In genomic region chr11:73176186-73176585, GRCm38 (mm10) we compare ENCODE assay signal across 9 mouse cellular contexts. TPM values are rescaled to one million over a fixed set of nuclear protein-coding genes. Genes with fewer than 3 reads are reported as not detected.
DNase-seq lines count a peak whose midpoint lies in the region; ATAC-seq and TF ChIP-seq lines count a peak whose summit lies in the region.
"Had no signal": no experiment of that assay in that cellular context is flagged by ENCODE, and none has a peak within 500 bp of the region (broad histone marks: within the 10 kb centered on the region; RNA-seq: fewer than 3 reads in every experiment).

No protein-coding gene starts in this region.

- no peak for TF ChIP-seq CTCF in testis, adult 2 months (IDR thresholded peaks at IDR 0.05; ENCODE audit: control insufficient read depth, insufficient read depth, insufficient replicate concordance, low read depth, low read length)
- TF ChIP-seq CTCF in stomach, postnatal 0 days (IDR thresholded peaks at IDR 0.05; ENCODE audit: low read depth) = no peak

- H3K9ac ChIP-seq in limb, embryonic 14.5 days (ENCODE audit: low read depth, low read length, severe bottlenecking) = peak overlapping the region; percentile 84
- H3K9ac ChIP-seq in stomach, postnatal 0 days (ENCODE audit: low read length) = peak overlapping the region; percentile 94

- 1% methylated on average over 14 of the region's 15 CpGs for WGBS in limb, embryonic 14.5 days
- 1% methylated on average over 15 of the region's 15 CpGs for WGBS in stomach, postnatal 0 days

- no peaks in the 10 kb centered on the region for H3K9me3 ChIP-seq in erythroblast, embryonic 14.5 days (ENCODE audit: control insufficient read depth, low read length)
- H3K9me3 ChIP-seq in limb, embryonic 14.5 days (ENCODE audit: control insufficient read depth, low read length) = no peaks in the 10 kb centered on the region
- no peaks in the 10 kb centered on the region for H3K9me3 ChIP-seq in stomach, postnatal 0 days (ENCODE audit: control insufficient read depth, low read length)

- no peaks in the 10 kb centered on the region for H3K27me3 ChIP-seq in erythroblast, embryonic 14.5 days (ENCODE audit: control insufficient read depth)
- H3K27me3 ChIP-seq in testis, adult 2 months (ENCODE audit: control insufficient read depth, insufficient read depth, low read length) = no peaks in the 10 kb centered on the region
- no peaks in the 10 kb centered on the region for H3K27me3 ChIP-seq in limb, embryonic 14.5 days (ENCODE audit: control insufficient read depth, insufficient read depth, low read length)
- H3K27me3 ChIP-seq in stomach, postnatal 0 days (ENCODE audit: control insufficient read depth, insufficient read depth, low read length) = no peaks in the 10 kb centered on the region

- peak overlapping the region; percentile 99 for H3K4me3 ChIP-seq in erythroblast, embryonic 14.5 days (replicated peaks)
- H3K4me3 ChIP-seq in testis, adult 2 months (ENCODE audit: control insufficient read depth, low read depth, low read length) = peak overlapping the region; percentile 95
- peak overlapping the region; percentile 98 for H3K4me3 ChIP-seq in limb, embryonic 14.5 days (replicated peaks; ENCODE audit: low read length)
- H3K4me3 ChIP-seq in stomach, postnatal 0 days (ENCODE audit: low read depth, low read length) = peak overlapping the region; percentile 93

- no peak for ATAC-seq in erythroblast, adult 5-6 weeks (replicated peaks; ENCODE audit: low FRiP score, poor library complexity, severe bottlenecking)
- no peak for ATAC-seq in limb, embryonic 14.5 days (ENCODE audit: low FRiP score, low read depth)
- ATAC-seq in stomach, postnatal 0 days (ENCODE audit: low FRiP score, low TSS enrichment) = no peak

- no peak for DNase-seq in testis, postnatal 14 days (ENCODE audit: low spot score)
- no peak for DNase-seq in limb, embryonic 14.5 days (ENCODE audit: low spot score)
- DNase-seq in stomach, postnatal 0 days (ENCODE audit: low spot score) = no peak
- DNase-seq in gastrocnemius, adult 18-20 months (ENCODE audit: low spot score) = no peak
- no peak for DNase-seq in adrenal gland, postnatal 36 days

- TF ChIP-seq EP300 in stomach, postnatal 0 days (optimal IDR thresholded peaks at IDR 0.05) = no peak

- H3K4me1 ChIP-seq in erythroblast, embryonic 14.5 days (ENCODE audit: control insufficient read depth) = peaks cover 54% of the 10 kb centered on the region
- peaks cover 6% of the 10 kb centered on the region for H3K4me1 ChIP-seq in testis, adult 2 months (ENCODE audit: control insufficient read depth, insufficient read depth, low read length)
- peaks cover 24% of the 10 kb centered on the region for H3K4me1 ChIP-seq in limb, embryonic 14.5 days (ENCODE audit: control insufficient read depth, insufficient read depth, low read length)
- peaks cover 7% of the 10 kb centered on the region for H3K4me1 ChIP-seq in stomach, postnatal 0 days (replicated peaks; ENCODE audit: control insufficient read depth, insufficient read depth)

- no peak overlapping the region; the same call in 1 of the 2 replicates for H3K27ac ChIP-seq in testis, adult 2 months (ENCODE audit: control insufficient read depth, insufficient read depth, low read depth, low read length)
- peak overlapping the region; percentile 84 for H3K27ac ChIP-seq in limb, embryonic 14.5 days (replicated peaks; ENCODE audit: low read depth, low read length)
- H3K27ac ChIP-seq in stomach, postnatal 0 days (replicated peaks) = peak overlapping the region; percentile 90

- peak overlapping the region; percentile 74 for H3K4me2 ChIP-seq in limb, embryonic 14.5 days (replicated peaks; ENCODE audit: low read depth, low read length, severe bottlenecking)
- H3K4me2 ChIP-seq in stomach, postnatal 0 days (replicated peaks; ENCODE audit: low read depth) = peak overlapping the region; percentile 85

- no peak for TF ChIP-seq POLR2A in testis, adult 2 months (IDR thresholded peaks at IDR 0.05; ENCODE audit: control insufficient read depth, low read depth, low read length)
- no peak for TF ChIP-seq POLR2A in limb, embryonic 14.5 days (IDR thresholded peaks at IDR 0.05; ENCODE audit: borderline replicate concordance, extremely low read depth, insufficient read depth, insufficient read length)

- peaks cover 43% of the 10 kb centered on the region for H3K36me3 ChIP-seq in erythroblast, embryonic 14.5 days (ENCODE audit: control insufficient read depth)
- no peaks in the 10 kb centered on the region for H3K36me3 ChIP-seq in testis, adult 2 months (ENCODE audit: control insufficient read depth, insufficient read depth, low read length)
- peaks cover 30% of the 10 kb centered on the region for H3K36me3 ChIP-seq in limb, embryonic 14.5 days (ENCODE audit: control insufficient read depth, insufficient read depth, low read length)
- 0 out of 2 replicates have a peak, but pooled peaks cover 2% of the 10 kb centered on the region for H3K36me3 ChIP-seq in stomach, postnatal 0 days (ENCODE audit: control insufficient read depth, insufficient read depth, low read length)

RNA-seq across cellular contexts. Expression of gene Emc6, which starts 0.7 kb away (rescaled TPM):
- 19.4 and 20.4 TPM in 2 replicates for polyA plus RNA-seq in erythroblast, embryonic 14.5 days (2012)
- total RNA-seq in erythroblast, adult 5-6 weeks (2015; ENCODE audit: low replicate concordance) = 12.5 and 25.2 TPM in 2 replicates
- 3.3 and 6.0 TPM in 2 replicates for total RNA-seq in erythroblast, adult 5-6 weeks (2017; ENCODE audit: low replicate concordance)
- polyA plus RNA-seq in testis, adult 2 months (2012; rRNA removed) = 33.1 and 36.0 TPM in 2 replicates
- polyA plus RNA-seq in limb, embryonic 14.5 days (2012; rRNA removed) = 64.7 and 79.8 TPM in 2 replicates
- polyA plus RNA-seq in limb, embryonic 14.5 days (2014; fragmentation: Nextera tagmentation; extraction: Ambion mirVana) = 101 and 102 TPM in 2 replicates
- 125 and 132 TPM in 2 replicates for polyA plus RNA-seq in stomach, postnatal 0 days (2015; fragmentation: Nextera tagmentation; extraction: Ambion mirVana)
- total RNA-seq in gastrocnemius, adult 18-20 months (2021) = 10 to 100 TPM; 84.7 to 88.1 TPM
- total RNA-seq in adrenal gland, postnatal 36 days (2021) = 10 to 100 TPM; 83.0 to 85.0 TPM

RNA-seq across cellular contexts. Expression of gene Tax1bp3, which starts 0.7 kb away (rescaled TPM):
- 0.36 and 1.1 TPM in 2 replicates for polyA plus RNA-seq in erythroblast, embryonic 14.5 days (2012)
- total RNA-seq in erythroblast, adult 5-6 weeks (2015; ENCODE audit: low replicate concordance) = 3.1 and 4.4 TPM in 2 replicates
- 2.5 and 4.0 TPM in 2 replicates for total RNA-seq in erythroblast, adult 5-6 weeks (2017; ENCODE audit: low replicate concordance)
- polyA plus RNA-seq in testis, adult 2 months (2012; rRNA removed) = 8.7 and 14.5 TPM in 2 replicates
- polyA plus RNA-seq in limb, embryonic 14.5 days (2012; rRNA removed) = 106 and 135 TPM in 2 replicates
- 224 and 235 TPM in 2 replicates for polyA plus RNA-seq in limb, embryonic 14.5 days (2014; fragmentation: Nextera tagmentation; extraction: Ambion mirVana)
- polyA plus RNA-seq in stomach, postnatal 0 days (2015; fragmentation: Nextera tagmentation; extraction: Ambion mirVana) = 176 and 184 TPM in 2 replicates
- 10 to 100 TPM in 1 of 2 experiments, 1 to 10 TPM in 1; 7.8 to 12.0 TPM for total RNA-seq in gastrocnemius, adult 18-20 months (2021)
- 10 to 100 TPM; 74.5 to 79.4 TPM for total RNA-seq in adrenal gland, postnatal 36 days (2021)

RNA-seq across cellular contexts. Expression of gene P2rx5, which starts 16.0 kb away (rescaled TPM):
- polyA plus RNA-seq in erythroblast, embryonic 14.5 days (2012) = not detected in 2 replicates
- not detected in 2 replicates for total RNA-seq in erythroblast, adult 5-6 weeks (2015; ENCODE audit: low replicate concordance)
- total RNA-seq in erythroblast, adult 5-6 weeks (2017; ENCODE audit: low replicate concordance) = not detected in 2 replicates
- 0.54 and 1.00 TPM in 2 replicates for polyA plus RNA-seq in testis, adult 2 months (2012; rRNA removed)
- polyA plus RNA-seq in limb, embryonic 14.5 days (2012; rRNA removed) = 1.5 and 1.7 TPM in 2 replicates
- polyA plus RNA-seq in limb, embryonic 14.5 days (2014; fragmentation: Nextera tagmentation; extraction: Ambion mirVana) = 1.0 and 1.3 TPM in 2 replicates
- polyA plus RNA-seq in stomach, postnatal 0 days (2015; fragmentation: Nextera tagmentation; extraction: Ambion mirVana) = 0.44 and 0.48 TPM in 2 replicates
- total RNA-seq in gastrocnemius, adult 18-20 months (2021) = 1 to 10 TPM; 8.1 to 8.4 TPM
- 1 to 10 TPM; 5.1 to 6.5 TPM for total RNA-seq in adrenal gland, postnatal 36 days (2021)
- total RNA-seq: hematopoietic stem cell, adult 5-6 weeks had no signal

RNA-seq across cellular contexts. Expression of gene Ctns, which starts 22.7 kb away (rescaled TPM):
- polyA plus RNA-seq in erythroblast, embryonic 14.5 days (2012) = 0.35 and 0.54 TPM in 2 replicates
- total RNA-seq in erythroblast, adult 5-6 weeks (2015; ENCODE audit: low replicate concordance) = 2.3 and 6.0 TPM in 2 replicates
- total RNA-seq in erythroblast, adult 5-6 weeks (2017; ENCODE audit: low replicate concordance) = 3.5 and 6.0 TPM in 2 replicates
- polyA plus RNA-seq in testis, adult 2 months (2012; rRNA removed) = 17.8 and 18.3 TPM in 2 replicates
- 25.9 and 32.0 TPM in 2 replicates for polyA plus RNA-seq in limb, embryonic 14.5 days (2012; rRNA removed)
- 24.6 and 27.4 TPM in 2 replicates for polyA plus RNA-seq in limb, embryonic 14.5 days (2014; fragmentation: Nextera tagmentation; extraction: Ambion mirVana)
- polyA plus RNA-seq in stomach, postnatal 0 days (2015; fragmentation: Nextera tagmentation; extraction: Ambion mirVana) = 15.9 and 17.4 TPM in 2 replicates
- total RNA-seq in gastrocnemius, adult 18-20 months (2021) = 1 to 10 TPM; 4.4 to 5.7 TPM
- total RNA-seq in adrenal gland, postnatal 36 days (2021) = 10 to 100 TPM; 14.3 to 16.8 TPM

RNA-seq across cellular contexts. Expression of gene Shpk, which starts 23.1 kb away (rescaled TPM):
- polyA plus RNA-seq in erythroblast, embryonic 14.5 days (2012) = 0.03 and 0.05 TPM in 2 replicates
- total RNA-seq in erythroblast, adult 5-6 weeks (2015; ENCODE audit: low replicate concordance) = 2.1 TPM in 1 of 2 replicates, not detected in the other
- 1.5 and 2.4 TPM in 2 replicates for total RNA-seq in erythroblast, adult 5-6 weeks (2017; ENCODE audit: low replicate concordance)
- polyA plus RNA-seq in testis, adult 2 months (2012; rRNA removed) = 1.8 and 2.0 TPM in 2 replicates
- polyA plus RNA-seq in limb, embryonic 14.5 days (2012; rRNA removed) = 3.0 and 3.1 TPM in 2 replicates
- polyA plus RNA-seq in limb, embryonic 14.5 days (2014; fragmentation: Nextera tagmentation; extraction: Ambion mirVana) = 1.8 and 2.8 TPM in 2 replicates
- polyA plus RNA-seq in stomach, postnatal 0 days (2015; fragmentation: Nextera tagmentation; extraction: Ambion mirVana) = 3.4 and 4.0 TPM in 2 replicates
- total RNA-seq in gastrocnemius, adult 18-20 months (2021) = under 1 TPM; 0.39 to 0.40 TPM
- 10 to 100 TPM in 1 of 2 experiments, 1 to 10 TPM in 1; 8.8 to 13.2 TPM for total RNA-seq in adrenal gland, postnatal 36 days (2021)
